Mouse (Mus musculus) gastrocnemius, adult 18-20 months (tissue): ENCODE data around the gene Tcl1. TPM values are rescaled to one million over a fixed set of nuclear protein-coding genes. Genes with fewer than 3 reads are reported as not detected.
A peak's percentile ranks its signal among the peaks of the same experiment; 100 is the strongest.
"Not testable (repeated sequence)": the region's sequence is repeated elsewhere in the genome, so short reads cannot be mapped to it uniquely, and the experiment has no call there.

ENCODE experiments used
- DNase-seq: peaks from one replicate; pipeline ENCODE4 v3.0.0; 2021; ENCODE audit warnings: low spot score
- long read RNA-seq, 2 experiments: library from polyadenylated mRNA; stranded (forward); transcript quantifications; one replicate each; pipeline ENCODE4 v2.0.0; 2021
- total RNA-seq, 2 experiments: library from RNA; stranded (reverse); gene quantifications; 2 replicates each; pipeline ENCODE4 v1.2.3; 2021

The Tcl1 gene
- not detected for total RNA-seq
- long read RNA-seq, experiment 1, result 0 reads
- long read RNA-seq, experiment 2, result 0 reads

- DNase-seq, result no peak
Observed at GRCm38 (mm10) chr12:105222601-105223319, at the start of gene Tcl1. TSS of gene Tcl1 (minus strand) at chr12:105222793.

DNA sequence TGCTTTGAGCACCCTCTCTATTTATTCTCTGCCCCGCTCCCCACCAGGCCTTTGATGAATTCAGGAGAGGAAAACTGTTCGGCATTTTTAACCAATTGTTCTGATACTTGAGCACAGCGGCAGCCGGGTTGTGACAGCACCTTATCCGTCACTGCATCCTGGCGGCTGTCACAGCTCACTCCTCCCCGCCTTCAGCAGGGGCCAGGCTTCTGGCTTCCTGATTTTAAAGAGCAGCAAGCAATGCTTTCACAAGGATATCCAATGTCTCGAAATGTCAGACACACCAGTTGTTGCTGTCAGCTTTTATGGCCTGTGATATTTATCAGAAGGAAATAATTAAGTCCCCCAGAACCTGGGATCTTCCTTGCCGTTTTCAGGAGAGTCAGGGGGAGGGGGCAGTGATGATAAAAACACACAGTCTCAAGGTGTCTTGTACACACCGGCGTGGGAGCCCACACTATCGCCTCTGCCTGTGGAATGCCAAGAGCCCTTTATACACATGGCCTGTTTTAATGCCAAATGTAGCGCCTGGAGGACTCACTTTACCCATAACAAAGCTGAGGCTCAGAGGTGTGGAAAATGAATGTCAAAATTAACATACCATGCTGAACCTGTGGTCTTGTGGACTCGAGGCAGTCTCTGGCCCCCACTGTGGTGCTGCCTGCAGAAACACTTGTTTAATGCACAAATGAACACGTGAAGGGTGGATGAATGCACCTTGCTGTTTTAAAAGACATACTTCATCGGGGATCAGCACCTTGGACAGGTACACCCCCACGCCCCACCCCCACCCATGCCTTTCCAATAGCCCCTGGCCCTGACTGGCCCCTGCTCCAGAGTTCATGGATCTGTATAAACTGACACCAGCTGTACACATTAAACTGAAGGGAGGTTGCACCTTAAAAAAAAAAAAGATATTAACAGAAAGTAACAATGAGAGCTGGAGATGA, 48.7 kb upstream of the Tcl1 start:
- DNase-seq, result no peak

GRCm38 (mm10) chr12:105267076-105267475, 44.5 kb upstream of the Tcl1 start:
- no peak for DNase-seq

DNA sequence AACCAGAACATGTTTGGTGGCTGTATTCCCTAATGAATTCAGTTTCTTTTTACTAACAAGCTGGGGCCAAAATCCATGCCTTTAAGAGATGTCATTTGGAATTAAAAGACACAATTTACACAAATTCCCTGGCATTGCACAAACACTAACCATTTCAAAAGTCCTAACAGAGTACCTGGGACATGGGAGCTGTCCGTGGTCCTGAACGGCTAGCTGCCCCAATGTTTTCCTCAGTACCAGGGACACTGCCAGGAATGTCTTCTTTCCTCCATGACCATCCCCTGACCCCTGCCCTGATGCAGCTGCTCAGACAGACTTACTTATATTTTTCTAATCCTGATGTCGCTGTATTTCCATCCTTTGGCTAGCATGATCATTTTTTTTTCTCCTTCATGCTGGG, 43.5 kb upstream of the Tcl1 start:
- no peak for DNase-seq

DNA sequence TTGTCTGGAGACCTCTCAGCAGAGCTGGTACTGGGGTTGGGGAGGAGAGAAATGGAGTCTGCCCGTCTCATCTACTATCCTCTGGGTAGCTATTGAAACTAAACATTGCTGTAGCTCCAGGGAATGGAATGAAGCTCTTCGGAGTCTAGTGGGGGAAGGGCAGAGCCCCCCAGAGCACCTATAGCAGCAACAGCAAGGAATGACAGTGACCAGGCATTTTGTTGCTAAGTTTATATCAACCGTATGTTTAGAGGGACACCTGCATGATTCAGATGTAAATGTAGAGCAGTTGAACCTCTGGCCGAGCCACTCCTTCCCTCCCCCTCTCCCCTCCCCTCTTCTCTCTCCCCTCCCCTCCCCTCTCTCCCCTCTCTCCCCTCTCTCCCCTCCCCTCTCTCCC, 36.6 kb upstream of the Tcl1 start:
- no peak for DNase-seq

GRCm38 (mm10) chr12:105258787-105259186, 36.2 kb upstream of the Tcl1 start:
- DNase-seq, result no peak

DNA sequence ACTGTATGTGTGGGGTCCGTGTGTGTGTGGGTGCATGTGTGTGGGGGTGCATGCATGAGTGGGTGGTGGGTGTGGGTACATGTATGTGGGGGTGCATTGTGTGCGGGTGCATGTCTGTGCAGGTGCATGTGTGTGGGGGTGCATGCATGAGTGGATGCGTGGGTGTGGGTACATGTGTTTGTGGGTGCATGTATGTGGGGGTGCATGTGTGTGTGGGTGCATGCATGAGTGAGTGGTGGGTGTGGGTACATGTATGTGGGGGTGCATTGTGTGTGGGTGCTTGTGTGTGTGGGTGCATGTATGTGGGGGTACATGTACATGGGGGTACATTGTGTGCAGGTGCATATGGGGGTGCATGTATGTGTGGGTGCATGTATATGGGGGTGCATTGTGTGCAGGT, 31.2 kb upstream of the Tcl1 start:
- DNase-seq, result no peak

DNA sequence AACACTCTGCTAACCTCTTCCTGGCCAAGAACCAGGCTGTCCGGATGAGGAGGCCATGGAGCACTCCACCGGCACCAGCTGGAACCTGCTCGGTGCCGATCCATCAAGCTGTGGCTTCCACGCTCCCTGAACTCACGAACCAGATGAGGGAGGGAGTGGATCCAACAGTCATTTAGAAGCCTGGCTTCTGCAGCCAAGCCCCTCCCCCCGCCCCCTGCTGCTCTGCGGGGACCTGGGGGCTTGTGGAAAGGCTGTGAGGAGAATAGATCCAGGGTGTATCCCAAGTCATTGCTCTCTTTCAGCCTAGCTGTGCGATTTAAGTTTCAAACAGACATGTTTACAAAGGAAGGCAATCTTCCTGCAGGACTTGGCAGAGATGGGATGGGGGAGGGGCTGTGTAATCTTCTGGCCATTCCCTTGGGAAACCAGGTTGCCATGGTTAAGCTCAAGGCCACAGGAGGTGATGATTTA, 26.2 kb upstream of the Tcl1 start:
- no peak for DNase-seq

DNA sequence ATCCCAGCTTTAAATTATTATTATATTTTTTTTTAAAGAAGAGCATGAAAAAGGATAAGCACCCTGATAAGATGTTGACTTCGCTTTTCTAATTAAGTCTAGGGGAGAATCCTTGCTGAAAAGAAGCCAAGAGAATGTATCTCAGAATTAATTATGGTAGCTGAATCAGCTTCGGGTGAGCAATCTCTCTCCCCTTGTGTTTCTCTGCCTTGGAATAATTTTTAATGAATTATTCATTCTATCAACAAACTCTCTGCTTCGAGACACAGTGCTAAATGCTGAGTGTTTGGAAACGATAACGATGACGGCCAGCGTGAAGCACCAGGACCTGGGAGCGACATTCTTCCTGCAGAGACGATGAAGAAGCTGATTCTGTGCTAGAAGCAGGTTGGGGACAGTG, 16.5 kb upstream of the Tcl1 start:
- DNase-seq, result no peak

DNA sequence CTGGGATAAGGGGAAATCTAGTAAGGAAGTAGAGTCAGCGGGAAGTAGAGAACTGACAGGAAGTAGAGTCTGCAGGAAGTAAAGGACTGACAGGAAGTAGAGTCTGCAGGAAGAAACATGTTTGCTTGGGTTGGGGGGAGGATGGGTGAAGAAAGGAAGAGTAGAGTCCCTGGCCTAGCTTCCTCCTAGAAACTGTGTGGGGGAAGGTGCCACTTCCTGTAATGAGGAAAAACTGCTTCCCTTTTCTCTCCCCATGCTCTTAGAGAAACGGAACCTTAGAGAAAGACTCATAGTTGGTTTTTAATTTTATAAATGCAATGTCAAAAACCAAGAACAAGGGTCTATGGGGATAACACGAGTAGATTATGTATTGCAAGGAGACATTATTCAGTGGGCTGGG, 12.5 kb upstream of the Tcl1 start:
- no peak for DNase-seq

- no peak for DNase-seq
Observed at GRCm38 (mm10) chr12:105234362-105234761, 11.8 kb upstream of the Tcl1 start.

DNA sequence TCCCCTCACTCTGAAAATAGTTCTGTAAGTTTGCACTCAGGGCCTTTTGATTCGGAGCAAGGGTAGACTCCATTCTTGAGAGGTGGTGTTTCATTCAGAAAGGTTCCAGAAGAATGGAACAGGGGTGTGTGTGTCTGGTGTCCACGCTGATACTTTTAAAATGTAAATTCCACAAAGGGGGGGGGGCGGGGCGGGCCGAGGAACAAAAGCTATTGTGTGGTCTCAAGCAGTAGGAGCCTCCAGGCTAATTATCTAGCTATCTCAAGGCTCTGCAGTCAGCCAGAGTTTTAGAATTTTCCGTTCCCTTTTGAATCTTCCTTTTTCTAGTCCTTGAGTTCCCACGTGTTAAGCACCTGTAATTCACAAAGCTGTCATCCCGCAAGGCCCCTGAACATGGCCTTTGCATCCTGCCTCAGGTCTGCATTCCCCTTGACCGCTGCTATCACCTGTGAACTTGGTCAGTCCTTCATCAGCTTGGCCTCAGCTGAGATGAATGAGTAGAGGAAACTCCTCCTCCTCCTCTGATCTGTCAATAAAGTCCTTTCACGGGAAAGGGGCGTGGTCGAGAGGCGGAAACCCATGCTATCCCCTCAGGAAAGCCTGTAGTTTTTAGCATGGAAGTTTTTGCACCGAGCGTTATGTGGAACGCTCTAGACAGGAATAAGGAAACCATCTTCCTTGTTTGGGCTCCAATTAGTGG, 2.2 kb upstream of the Tcl1 start:
- no peak for DNase-seq

GRCm38 (mm10) chr12:105217101-105217760, 5.4 kb downstream of the Tcl1 start:
- DNase-seq, result no peak

DNA sequence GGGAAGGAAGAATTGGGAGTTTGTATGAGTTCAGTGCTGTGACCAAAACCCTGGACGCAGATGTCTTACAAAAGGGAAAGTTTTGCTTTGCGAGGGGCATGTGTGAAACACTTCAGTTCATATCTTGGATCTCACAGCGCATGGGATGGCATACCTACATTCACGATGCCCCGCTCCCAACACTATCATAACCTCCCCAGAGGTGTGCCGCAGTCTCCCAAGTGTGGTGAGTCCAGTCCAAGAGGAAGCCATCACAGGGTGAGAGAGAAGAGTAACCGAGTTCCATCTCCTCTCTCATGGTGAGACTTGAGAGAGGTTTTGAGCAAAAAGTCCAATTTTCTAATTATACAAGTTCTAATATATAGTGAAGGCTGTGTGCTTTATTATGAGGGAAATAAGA, 13.4 kb downstream of the Tcl1 start:
- no peak for DNase-seq

DNA sequence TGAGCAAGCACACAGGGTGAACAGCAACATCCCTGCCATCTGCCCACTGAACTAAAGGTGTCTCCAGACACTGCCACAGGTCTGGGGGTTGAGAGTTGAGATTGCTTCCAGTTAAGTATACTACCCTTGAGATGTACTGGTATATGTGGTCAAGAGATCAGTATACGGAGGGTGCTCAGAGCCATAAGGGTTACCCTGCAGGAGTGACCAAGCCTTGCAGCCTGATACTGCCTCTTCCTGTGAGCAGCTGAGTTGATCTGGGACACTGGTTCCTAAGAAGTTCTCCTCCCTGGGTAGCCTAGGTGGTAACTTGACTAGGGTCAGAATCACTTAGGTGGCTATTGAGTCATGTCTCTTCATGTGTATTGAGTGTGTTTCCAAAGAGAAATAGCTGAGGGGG, 14.2 kb downstream of the Tcl1 start:
- no peak for DNase-seq

DNA sequence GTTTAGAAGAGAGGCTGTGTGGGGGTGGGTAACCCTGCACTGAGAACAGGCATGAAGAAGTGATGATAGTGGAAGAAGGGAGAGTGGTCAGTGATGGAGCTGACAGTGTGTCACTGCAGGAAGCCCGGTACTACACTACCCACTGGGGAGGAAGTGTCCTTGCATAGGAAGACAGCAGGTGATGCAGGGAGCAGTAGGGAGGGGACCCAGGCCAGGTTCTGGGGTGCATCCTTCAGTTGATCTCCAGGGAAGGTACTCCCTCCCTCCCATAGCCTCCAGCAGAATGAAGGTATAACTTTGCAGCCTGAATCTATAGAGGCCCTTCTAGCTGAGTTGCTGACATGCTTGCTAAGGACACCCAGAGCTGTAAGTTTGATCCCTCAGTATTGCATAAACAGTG, 15.5 kb downstream of the Tcl1 start:
- no peak for DNase-seq

GRCm38 (mm10) chr12:105201657-105202056, 20.9 kb downstream of the Tcl1 start, which contains the start of gene Tcl1b4:
TSS of gene Tcl1b4 (plus strand) at chr12:105201957.
- not testable (repeated sequence) for DNase-seq

DNA sequence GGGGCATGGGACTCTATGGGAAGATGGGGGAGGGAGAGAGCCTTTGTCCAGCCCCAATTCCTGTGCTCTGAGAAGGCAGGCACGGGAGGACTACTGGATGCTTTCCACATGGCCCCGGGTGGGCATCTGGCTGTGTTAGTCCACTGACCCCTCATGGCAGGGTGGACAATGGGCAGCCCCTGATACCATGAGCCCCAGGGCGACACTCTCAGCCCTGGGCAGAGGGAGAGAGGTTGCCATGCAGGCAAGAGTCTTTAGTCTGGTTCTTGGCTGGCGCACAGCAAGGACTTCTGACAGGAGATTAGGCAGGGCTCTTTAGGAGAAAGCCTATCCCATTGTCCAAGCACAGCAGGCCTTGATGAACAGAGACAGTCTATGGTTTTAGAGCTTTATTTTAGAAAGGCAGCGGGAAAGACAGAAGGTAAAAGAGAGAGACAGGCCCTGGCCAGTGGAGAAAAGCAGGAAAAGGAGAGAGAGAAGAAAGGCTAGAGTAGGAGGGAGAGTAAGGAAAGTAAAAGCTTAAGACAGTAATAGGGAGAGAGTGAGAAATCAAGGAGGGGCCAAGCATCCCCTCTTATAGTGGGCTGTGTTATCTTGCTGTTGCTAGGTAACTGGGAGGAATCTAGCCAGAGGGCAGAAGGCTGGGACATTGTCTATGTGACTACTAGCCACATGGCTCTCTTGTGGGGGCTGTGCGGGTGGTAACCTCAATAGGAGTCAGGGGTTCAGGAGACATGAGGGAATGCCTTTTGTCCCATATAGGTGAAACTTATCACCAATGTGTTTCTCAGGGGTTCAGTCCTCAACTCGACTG, 22.7 kb downstream of the Tcl1 start:
- not testable (repeated sequence) for DNase-seq

DNA sequence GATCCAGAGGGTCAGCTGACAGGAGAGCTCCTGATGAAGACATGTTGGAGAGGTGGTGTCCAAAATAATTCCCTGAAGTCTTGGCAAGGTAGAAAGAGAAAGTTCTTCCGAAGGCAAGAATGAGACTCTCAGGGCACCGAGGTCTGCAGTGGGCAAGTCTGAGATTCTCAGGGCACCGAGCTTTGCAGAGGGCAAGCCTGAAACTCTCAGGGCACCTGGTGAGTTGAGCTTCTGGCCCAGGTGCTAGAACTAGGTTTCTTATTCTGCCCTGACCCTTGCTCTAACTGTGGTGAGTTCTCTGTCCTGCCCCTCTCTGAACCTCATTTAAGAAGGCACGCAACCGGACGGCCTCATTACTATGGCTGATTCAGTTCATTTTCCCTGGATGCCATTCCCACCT, 31.9 kb downstream of the Tcl1 start, which contains the start of gene Tcl1b3:
Gene Tcl1b3, plus strand, starts transcription at position 301 of the 400 bp plus-strand sequence.
- DNase-seq, result not testable (repeated sequence)

DNA sequence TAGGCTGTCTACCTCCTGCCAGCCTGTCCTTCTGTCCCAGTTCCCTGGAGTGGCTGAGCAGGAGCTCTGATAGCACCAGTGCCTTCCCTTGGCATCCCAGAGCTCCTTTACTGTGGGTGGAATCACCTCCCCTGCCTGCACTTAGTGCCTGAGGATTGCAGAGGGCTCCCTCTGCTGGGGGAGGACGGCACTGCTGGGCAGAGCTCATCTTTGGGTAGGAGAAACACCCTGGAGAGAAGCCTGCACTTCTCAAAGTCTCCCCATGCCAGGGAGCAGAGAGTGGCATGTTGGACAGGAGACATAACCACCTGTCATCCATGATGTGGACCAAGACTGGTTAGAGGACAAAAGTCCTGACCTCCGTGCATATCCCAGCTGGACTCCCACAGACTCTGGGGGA, 33.6 kb downstream of the Tcl1 start:
- DNase-seq, result peak; percentile 2
